Mouse (Mus musculus): ENCODE measurements at regions not wholly inside any gene's neighbourhood (a gene's known extent, or its start where the extent isn't known, plus 50 kb on each side); places are given as distances from the start of the nearest gene placed in this dataset.
A peak's percentile ranks its signal among the peaks of the same experiment; 100 is the strongest.

GRCm38 (mm10) chr4:32175853-32176448 is 62.7 kb upstream of the Bach2 start:
- Histone ChIP-seq H3K4me3 (replicated peaks; ENCODE audit: control insufficient read depth, low read depth, low read length) (no peak overlapping the region), H3K4me1 (ENCODE audit: control insufficient read depth, insufficient read depth, low read length) (peaks cover 2% of the 10 kb centered on the region; the same call in 1 of the 2 replicates), H3K27ac (ENCODE audit: control insufficient read depth, insufficient read depth, low read depth, low read length, poor library complexity) (no peak overlapping the region)
- no peak for TF ChIP-seq POLR2A (IDR thresholded peaks at IDR 0.05; ENCODE audit: borderline replicate concordance, control insufficient read depth, low read depth, low read length)
- no peak for TF ChIP-seq CTCF (IDR thresholded peaks at IDR 0.05; ENCODE audit: control insufficient read depth, insufficient read depth, low read length)
- 75% methylated on average over 6 of the region's 6 CpGs for WGBS

GRCm38 (mm10) chr4:32176449-32177135 is 62.0 kb upstream of the Bach2 start:
- 61% methylated on average over 4 of the region's 4 CpGs for WGBS
- no peak overlapping the region for H3K27ac ChIP-seq (ENCODE audit: control insufficient read depth, insufficient read depth, low read depth, low read length, poor library complexity)
- no peak overlapping the region for H3K4me3 ChIP-seq (replicated peaks; ENCODE audit: control insufficient read depth, low read depth, low read length)
- TF ChIP-seq POLR2A (IDR thresholded peaks at IDR 0.05; ENCODE audit: borderline replicate concordance, control insufficient read depth, low read depth, low read length) (no peak), CTCF (IDR thresholded peaks at IDR 0.05; ENCODE audit: control insufficient read depth, insufficient read depth, low read length) (no peak)
- H3K4me1 ChIP-seq (ENCODE audit: control insufficient read depth, insufficient read depth, low read length), result peaks cover 2% of the 10 kb centered on the region; the same call in 1 of the 2 replicates

GRCm38 (mm10) chr4:32177933-32178639 is 60.5 kb upstream of the Bach2 start:
- Histone ChIP-seq H3K27ac (ENCODE audit: control insufficient read depth, insufficient read depth, low read depth, low read length, poor library complexity) (0 out of 2 replicates have a peak overlapping the region, but pooled peaks have one; percentile 28), H3K4me1 (ENCODE audit: control insufficient read depth, insufficient read depth, low read length) (peaks cover 2% of the 10 kb centered on the region; the same call in 1 of the 2 replicates), H3K4me3 (replicated peaks; ENCODE audit: control insufficient read depth, low read depth, low read length) (no peak overlapping the region)
- TF ChIP-seq POLR2A (IDR thresholded peaks at IDR 0.05; ENCODE audit: borderline replicate concordance, control insufficient read depth, low read depth, low read length), result no peak
- no peak for TF ChIP-seq CTCF (IDR thresholded peaks at IDR 0.05; ENCODE audit: control insufficient read depth, insufficient read depth, low read length)
- 62% methylated on average over 7 of the region's 7 CpGs for WGBS

GRCm38 (mm10) chr4:32179707-32180241 is 58.8 kb upstream of the Bach2 start:
- no peak overlapping the region for H3K27ac ChIP-seq (ENCODE audit: control insufficient read depth, insufficient read depth, low read depth, low read length, poor library complexity)
- no peak overlapping the region for H3K4me3 ChIP-seq (replicated peaks; ENCODE audit: control insufficient read depth, low read depth, low read length)
- WGBS, result 67% methylated on average over 8 of the region's 8 CpGs
- peaks cover 2% of the 10 kb centered on the region; the same call in 1 of the 2 replicates for H3K4me1 ChIP-seq (ENCODE audit: control insufficient read depth, insufficient read depth, low read length)
- no peak for TF ChIP-seq CTCF (IDR thresholded peaks at IDR 0.05; ENCODE audit: control insufficient read depth, insufficient read depth, low read length)
- TF ChIP-seq POLR2A (IDR thresholded peaks at IDR 0.05; ENCODE audit: borderline replicate concordance, control insufficient read depth, low read depth, low read length), result no peak

- no peak overlapping the region for H3K4me3 ChIP-seq (replicated peaks; ENCODE audit: control insufficient read depth, low read depth, low read length)
- TF ChIP-seq CTCF (IDR thresholded peaks at IDR 0.05; ENCODE audit: control insufficient read depth, insufficient read depth, low read length) (no peak), POLR2A (IDR thresholded peaks at IDR 0.05; ENCODE audit: borderline replicate concordance, control insufficient read depth, low read depth, low read length) (no peak)
- WGBS, result 82% methylated on average over 4 of the region's 4 CpGs
- H3K27ac ChIP-seq (ENCODE audit: control insufficient read depth, insufficient read depth, low read depth, low read length, poor library complexity), result no peak overlapping the region
- peaks cover 2% of the 10 kb centered on the region; the same call in 1 of the 2 replicates for H3K4me1 ChIP-seq (ENCODE audit: control insufficient read depth, insufficient read depth, low read length)
Observed at GRCm38 (mm10) chr4:32183791-32184190, 54.8 kb upstream of the Bach2 start.

GRCm38 (mm10) chr4:32185986-32186385 is 52.6 kb upstream of the Bach2 start:
- WGBS, result 93% methylated on average over 10 of the region's 10 CpGs
- Histone ChIP-seq H3K27ac (ENCODE audit: control insufficient read depth, insufficient read depth, low read depth, low read length, poor library complexity) (no peak overlapping the region), H3K4me1 (ENCODE audit: control insufficient read depth, insufficient read depth, low read length) (no peaks in the 10 kb centered on the region; the same call in 1 of the 2 replicates), H3K4me3 (replicated peaks; ENCODE audit: control insufficient read depth, low read depth, low read length) (no peak overlapping the region)
- TF ChIP-seq POLR2A (IDR thresholded peaks at IDR 0.05; ENCODE audit: borderline replicate concordance, control insufficient read depth, low read depth, low read length) (no peak), CTCF (IDR thresholded peaks at IDR 0.05; ENCODE audit: control insufficient read depth, insufficient read depth, low read length) (no peak)

- Histone ChIP-seq H3K4me1 (ENCODE audit: control insufficient read depth, insufficient read depth, low read length) (no peaks in the 10 kb centered on the region; the same call in 1 of the 2 replicates), H3K4me3 (replicated peaks; ENCODE audit: control insufficient read depth, low read depth, low read length) (no peak overlapping the region), H3K27ac (ENCODE audit: control insufficient read depth, insufficient read depth, low read depth, low read length, poor library complexity) (no peak overlapping the region)
- WGBS, result 40% methylated on average over 4 of the region's 4 CpGs
- TF ChIP-seq CTCF (IDR thresholded peaks at IDR 0.05; ENCODE audit: control insufficient read depth, insufficient read depth, low read length) (no peak), POLR2A (IDR thresholded peaks at IDR 0.05; ENCODE audit: borderline replicate concordance, control insufficient read depth, low read depth, low read length) (no peak)
Observed at GRCm38 (mm10) chr4:32187154-32187553, 51.5 kb upstream of the Bach2 start.

GRCm38 (mm10) chr4:32188076-32188475 is 50.5 kb upstream of the Bach2 start:
- Histone ChIP-seq H3K4me3 (replicated peaks; ENCODE audit: control insufficient read depth, low read depth, low read length) (no peak overlapping the region), H3K4me1 (ENCODE audit: control insufficient read depth, insufficient read depth, low read length) (no peaks in the 10 kb centered on the region; the same call in 1 of the 2 replicates), H3K27ac (ENCODE audit: control insufficient read depth, insufficient read depth, low read depth, low read length, poor library complexity) (no peak overlapping the region)
- TF ChIP-seq POLR2A (IDR thresholded peaks at IDR 0.05; ENCODE audit: borderline replicate concordance, control insufficient read depth, low read depth, low read length) (no peak), CTCF (IDR thresholded peaks at IDR 0.05; ENCODE audit: control insufficient read depth, insufficient read depth, low read length) (no peak)
- 79% methylated on average over 1 of the region's 1 CpGs for WGBS
